Mouse (Mus musculus) intestine, embryonic 15.5 days (tissue): ENCODE measurements around the gene Urah. TPM values are rescaled to one million over a fixed set of nuclear protein-coding genes. Genes with fewer than 3 reads are reported as not detected.

Experiments
- ATAC-seq: fragments of 200-750 bp; cut with Nextera tagmentation; 2 replicates; pipeline ENCODE4 v1.8.0; 2017; ENCODE audit warnings: moderate TSS enrichment, moderate library complexity
- H3K27ac ChIP-seq: fragments of 300-500 bp; sonication (generic); 2 replicates; pipeline ENCODE4 v1.5.1; 2015; ENCODE audit warnings: mild to moderate bottlenecking, inconsistent platforms
- H3K27me3 ChIP-seq: fragments of 300-500 bp; sonication (generic); replicated peaks from 2 replicates; pipeline ENCODE4 v1.6.1; 2015; ENCODE audit warnings: inconsistent platforms
- H3K36me3 ChIP-seq: fragments of 300-500 bp; sonication (generic); 2 replicates; pipeline ENCODE4 v1.6.1; 2015; ENCODE audit warnings: inconsistent platforms
- H3K4me1 ChIP-seq: fragments of 300-500 bp; sonication (generic); replicated peaks from 2 replicates; pipeline ENCODE4 v1.6.1; 2015; ENCODE audit warnings: inconsistent platforms
- H3K4me2 ChIP-seq: fragments of 300-500 bp; sonication (generic); replicated peaks from 2 replicates; pipeline ENCODE4 v1.6.1; 2015; ENCODE audit warnings: mild to moderate bottlenecking, inconsistent platforms
- H3K4me3 ChIP-seq: fragments of 300-500 bp; sonication (generic); replicated peaks from 2 replicates; pipeline ENCODE4 v1.5.1; 2015; ENCODE audit warnings: inconsistent platforms
- H3K9ac ChIP-seq: fragments of 300-500 bp; sonication (generic); 2 replicates; pipeline ENCODE4 v1.6.1; 2015; ENCODE audit warnings: inconsistent platforms
- H3K9me3 ChIP-seq: fragments of 300-500 bp; sonication (generic); 2 replicates; pipeline ENCODE4 v1.6.1; 2016; ENCODE audit warnings: inconsistent platforms
- whole genome bisulfite sequencing: fragments of 180-500 bp; shearing (Covaris S2); methylation state at CpG from one replicate; pipeline ENCODE4 v1.1.7; 2015; 5-methylcytosine and 5-hydroxymethylcytosine counted together
- polyA plus RNA-seq: library from polyadenylated mRNA; unstranded; fragments of >200 nt; fragmentation: Nextera tagmentation; extraction: Ambion mirVana; gene quantifications from 2 replicates; pipeline ENCODE4 v1.2.1, GENCODE M21; 2015

Gene Urah
- polyA plus RNA-seq, 1 experiment from 2014 or later: 4.8 TPM

DNA sequence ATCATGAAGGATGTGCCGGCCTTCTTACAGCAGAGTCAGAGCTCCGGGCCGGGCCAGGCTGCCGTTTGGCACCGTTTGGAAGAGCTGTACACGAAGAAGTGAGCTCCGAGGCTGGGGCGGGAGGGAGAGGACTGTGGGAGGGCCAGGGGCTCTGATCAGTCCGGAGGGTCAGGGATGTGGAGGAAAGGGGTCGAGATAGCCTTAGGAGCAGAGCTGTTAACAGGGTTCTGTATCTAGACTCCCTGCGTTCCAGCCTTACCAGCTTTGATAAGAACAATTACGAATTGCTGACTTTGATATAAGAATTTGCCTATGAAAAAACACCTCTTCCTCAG, 47.6 kb downstream of the Urah start:
- ATAC-seq: peak; percentile 53

More for the DNA sequence above, 47.6 kb downstream of the Urah start:
- Histone ChIP-seq H3K9me3 (no peaks in the 10 kb centered on the region), H3K4me2 (peak overlapping the region; percentile 82), H3K27me3 (no peaks in the 10 kb centered on the region), H3K27ac (0 out of 2 replicates have a peak overlapping the region, but pooled peaks have one; percentile 85), H3K36me3 (0 out of 2 replicates have a peak, but pooled peaks cover 8% of the 10 kb centered on the region), H3K9ac (peak overlapping the region; percentile 60), H3K4me3 (peak overlapping the region; percentile 59), H3K4me1 (peaks cover 11% of the 10 kb centered on the region)
- WGBS: 0% methylated on average over 12 of the region's 12 CpGs

Other genes with a start within 250 kb of the Urah start
- gene Olfr46, start 233.7 kb upstream of the Urah start, polyA plus RNA-seq: not detected in 2 replicates
- not detected in 2 replicates for gene Olfr61, start 206.0 kb upstream of the Urah start, polyA plus RNA-seq
- gene Olfr53, start 188.6 kb upstream of the Urah start, polyA plus RNA-seq: not detected in 2 replicates
- gene Olfr539, start 175.1 kb upstream of the Urah start, polyA plus RNA-seq: not detected in 2 replicates
- not detected in 2 replicates for gene Olfr45, start 153.1 kb upstream of the Urah start, polyA plus RNA-seq
- gene Olfr541, start 137.8 kb upstream of the Urah start, polyA plus RNA-seq: not detected in 2 replicates
- gene Cyp2e1, start 71.3 kb upstream of the Urah start, polyA plus RNA-seq: not detected in 2 replicates
- gene Syce1, start 47.2 kb upstream of the Urah start, polyA plus RNA-seq: 0.40 and 0.48 TPM in 2 replicates
- 1.6 and 2.0 TPM in 2 replicates for gene Zfp941, start 12.8 kb upstream of the Urah start, polyA plus RNA-seq
- gene Scgb1c1, start 10.5 kb downstream of the Urah start, polyA plus RNA-seq: not detected in 2 replicates
- not detected in 2 replicates for gene Odf3, start 12.8 kb downstream of the Urah start, polyA plus RNA-seq
- gene Gm45785, start 21.3 kb downstream of the Urah start, polyA plus RNA-seq: 0.54 TPM in 1 of 2 replicates, not detected in the other
- gene Ric8a, start 21.9 kb downstream of the Urah start, polyA plus RNA-seq: 51.9 and 66.6 TPM in 2 replicates
- gene Bet1l, start 22.6 kb downstream of the Urah start, polyA plus RNA-seq: 31.7 and 37.1 TPM in 2 replicates
- 194 and 214 TPM in 2 replicates for gene Psmd13, start 47.0 kb downstream of the Urah start, polyA plus RNA-seq
- gene Sirt3, start 47.3 kb downstream of the Urah start, polyA plus RNA-seq: 27.7 and 31.4 TPM in 2 replicates
- not detected in 2 replicates for gene Cox8b, start 65.4 kb downstream of the Urah start, polyA plus RNA-seq
- gene Nlrp6, start 85.9 kb downstream of the Urah start, polyA plus RNA-seq: 42.9 and 46.8 TPM in 2 replicates
- gene Pgghg, start 106.4 kb downstream of the Urah start, polyA plus RNA-seq: 21.6 and 21.9 TPM in 2 replicates
- 2.4 and 3.4 TPM in 2 replicates for gene Ifitm5, start 115.3 kb downstream of the Urah start, polyA plus RNA-seq
- gene Gm45717, start 120.9 kb downstream of the Urah start, polyA plus RNA-seq: 0.69 TPM in 1 of 2 replicates, not detected in the other
- 1,251 and 1,347 TPM in 2 replicates for gene Ifitm2, start 121.0 kb downstream of the Urah start, polyA plus RNA-seq
- gene Ifitm1, start 132.2 kb downstream of the Urah start, polyA plus RNA-seq: 145 and 148 TPM in 2 replicates
- 255 and 288 TPM in 2 replicates for gene Ifitm3, start 175.8 kb downstream of the Urah start, polyA plus RNA-seq
- 1.6 and 3.6 TPM in 2 replicates for gene Ifitm6, start 182.9 kb downstream of the Urah start, polyA plus RNA-seq
- gene Gm17387, start 194.1 kb downstream of the Urah start, polyA plus RNA-seq: not detected in 2 replicates
- 7.9 and 10.7 TPM in 2 replicates for gene B4galnt4, start 226.1 kb downstream of the Urah start, polyA plus RNA-seq
- 24.6 and 26.1 TPM in 2 replicates for gene Pkp3, start 243.2 kb downstream of the Urah start, polyA plus RNA-seq